Mouse (Mus musculus) embryonic facial prominence, embryonic 10.5 days (tissue): ENCODE measurements at regions not wholly inside any gene's neighbourhood (a gene's known extent, or its start where the extent isn't known, plus 50 kb on each side); places are given as distances from the start of the nearest gene placed in this dataset.

Experiments used
- microRNA counts: library from miRNA; unstranded; fragments of <30 nt; microRNA quantifications from one replicate; lab custom pipeline; 2017
- microRNA-seq: library from miRNA; unstranded; fragments of <30 nt; microRNA quantifications from one replicate; pipeline ENCODE4, GENCODE M21; 2017

MicroRNAs in the stretch of these regions (microRNA counts, 519-probe panel; counts per million panel counts)
- microRNA mmu-miR-184 (lab: Ali Mortazavi, UCI), result 188 counts per million, percentile 57 among the panel's probes with 10 or more counts

Small RNA genes lying in the stretch of these regions (microRNA-seq; reads per million reads assigned to microRNA genes)
- 15.2 reads per million, percentile 27 among the genes with 10 or more reads in this experiment for gene Mir184
